Mouse (Mus musculus) neutrophil, adult 65 days (primary cell): ENCODE data around the gene Fcer1a. TPM values are rescaled to one million over a fixed set of nuclear protein-coding genes. Genes with fewer than 3 reads are reported as not detected.

Source experiments
- total RNA-seq: library from RNA; stranded (reverse); gene quantifications from 2 replicates; pipeline ENCODE4 v1.2.4, GENCODE M21; 2023

Gene Fcer1a
- total RNA-seq, result 2.0 and 2.6 TPM in 2 replicates

GRCm38 (mm10) chr1:173227081-173227480 lies at the start of gene Fcer1a:
Gene Fcer1a (minus strand): TSS chr1:173227214.

GRCm38 (mm10) chr1:173265701-173266100 lies 38.7 kb upstream of the Fcer1a start, which contains the start of gene Olfr418:
Gene Olfr418 (plus strand): TSS chr1:173266001.

DNA sequence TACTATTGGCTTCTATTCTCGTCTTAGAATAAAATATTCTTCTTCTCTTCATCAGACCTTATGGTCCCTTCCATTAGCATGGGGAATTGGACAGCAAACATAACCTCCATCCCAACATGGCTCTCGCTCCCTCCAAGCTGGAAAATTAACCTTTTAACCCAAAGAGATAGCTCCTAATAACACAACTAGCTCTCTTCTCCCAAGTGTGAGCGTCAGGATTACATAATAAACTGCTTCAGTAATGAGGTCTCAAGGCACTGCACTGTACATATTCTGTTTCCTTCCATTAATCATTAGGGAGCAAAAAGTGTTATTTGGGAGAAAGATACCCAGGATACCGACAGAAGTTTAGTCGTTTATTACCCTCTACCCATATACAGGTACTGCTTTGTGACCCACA lies 14.9 kb downstream of the Fcer1a start, which contains the start of gene Olfr1404:
Gene Olfr1404 (plus strand): TSS at position 301 of the 400 bp plus-strand sequence.

DNA sequence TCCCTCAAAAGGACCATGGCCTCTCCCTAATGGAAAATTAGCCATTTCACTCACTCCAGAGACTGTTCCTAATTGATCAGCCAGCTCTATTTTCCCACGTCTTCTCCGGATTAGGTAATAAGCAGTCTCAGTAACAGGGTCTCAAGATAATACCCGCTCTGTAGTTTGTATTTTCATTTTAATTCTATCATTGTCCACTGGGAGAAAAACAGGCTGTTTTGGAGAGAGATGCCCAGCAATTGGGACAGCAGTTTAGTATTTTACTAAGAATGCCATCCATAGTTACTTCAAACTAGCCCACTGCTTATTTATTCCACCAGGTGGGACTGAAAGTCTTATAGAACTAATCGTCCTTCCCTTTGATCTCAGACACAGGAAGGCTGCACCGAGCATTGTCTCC lies 29.5 kb downstream of the Fcer1a start, which contains the start of gene Olfr218:
Gene Olfr218 (plus strand): TSS at position 301 of the 400 bp plus-strand sequence.

DNA sequence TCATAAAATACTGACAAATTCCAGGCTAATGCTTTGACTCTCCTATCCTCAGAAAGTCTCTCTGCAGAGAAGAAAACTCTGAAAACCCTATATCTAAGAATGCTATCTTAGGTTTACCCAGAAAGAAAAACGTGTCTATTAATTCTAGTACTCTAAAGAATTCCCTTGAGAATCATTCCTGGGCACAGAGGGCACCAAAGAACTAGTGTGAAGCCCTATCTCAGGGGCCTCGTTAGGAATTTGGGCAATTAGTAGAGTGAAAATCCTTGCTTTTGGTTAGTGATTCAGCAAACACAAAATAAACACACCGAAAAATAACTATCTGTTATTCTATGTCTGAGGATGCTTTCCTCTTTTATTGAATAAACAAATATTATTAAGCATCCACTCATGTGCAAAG lies 36.5 kb downstream of the Fcer1a start, which contains the start of gene Olfr1406:
Gene Olfr1406 (minus strand): TSS at position 101 of the 400 bp plus-strand sequence.

Other genes with a start within 250 kb of the Fcer1a start
- not detected in 2 replicates for gene Olfr1408, start 89.8 kb downstream of the Fcer1a start, total RNA-seq
- gene Olfr1406, start 36.6 kb downstream of the Fcer1a start, total RNA-seq, result not detected in 2 replicates
- not detected in 2 replicates for gene Olfr218, start 29.4 kb downstream of the Fcer1a start, total RNA-seq
- not detected in 2 replicates for gene Olfr1404, start 14.8 kb downstream of the Fcer1a start, total RNA-seq
- not detected in 2 replicates for gene Olfr418, start 38.8 kb upstream of the Fcer1a start, total RNA-seq
- gene Mptx2, start 50.6 kb upstream of the Fcer1a start, total RNA-seq, result not detected in 2 replicates
- gene Ackr1, start 106.5 kb upstream of the Fcer1a start, total RNA-seq, result not detected in 2 replicates
- gene Aim2, start 123.7 kb upstream of the Fcer1a start, total RNA-seq, result 44.3 and 65.2 TPM in 2 replicates
- 0.75 and 0.82 TPM in 2 replicates for gene Cadm3, start 140.5 kb upstream of the Fcer1a start, total RNA-seq